Mouse (Mus musculus): ENCODE results near the gene Macf1.

Gene Macf1

GRCm38 (mm10) chr4:123438414-123438813 is 245.7 kb downstream of the Macf1 start:
- DNase-seq (ENCODE audit: low spot score), result no peak

- DNase-seq (ENCODE audit: low spot score), result no peak
These were observed 251.0 kb downstream of the Macf1 start for GRCm38 (mm10) chr4:123433171-123433570.

- DNase-seq (ENCODE audit: low spot score), result no peak
These were observed 252.2 kb downstream of the Macf1 start for GRCm38 (mm10) chr4:123431936-123432335.

- DNase-seq (ENCODE audit: low spot score), result peak; percentile 55
These were observed 256.1 kb downstream of the Macf1 start for GRCm38 (mm10) chr4:123427900-123428684.

GRCm38 (mm10) chr4:123427271-123427899 is 256.8 kb downstream of the Macf1 start:
- DNase-seq (ENCODE audit: low spot score), result no peak

- no peak for DNase-seq (ENCODE audit: low spot score)
These were observed 257.6 kb downstream of the Macf1 start for GRCm38 (mm10) chr4:123426429-123427080.

GRCm38 (mm10) chr4:123425672-123426272 is 258.4 kb downstream of the Macf1 start:
- peak; percentile 71 for DNase-seq (ENCODE audit: low spot score)

- DNase-seq (ENCODE audit: low spot score), result peak; percentile 87
These were observed 260.1 kb downstream of the Macf1 start for GRCm38 (mm10) chr4:123424050-123424449.

- DNase-seq (ENCODE audit: low spot score), result no peak
These were observed 261.3 kb downstream of the Macf1 start for GRCm38 (mm10) chr4:123422828-123423227.

- no peak for DNase-seq (ENCODE audit: low spot score)
These were observed 266.1 kb downstream of the Macf1 start for GRCm38 (mm10) chr4:123418032-123418431.

- no peak for DNase-seq (ENCODE audit: low spot score)
These were observed 266.7 kb downstream of the Macf1 start for GRCm38 (mm10) chr4:123417478-123417877.

- no peak for DNase-seq (ENCODE audit: low spot score)
These were observed 267.3 kb downstream of the Macf1 start for GRCm38 (mm10) chr4:123416829-123417228.

- DNase-seq (ENCODE audit: low spot score), result no peak
These were observed 268.6 kb downstream of the Macf1 start for GRCm38 (mm10) chr4:123415566-123415965.

- no peak for DNase-seq (ENCODE audit: low spot score)
These were observed 270.3 kb downstream of the Macf1 start for GRCm38 (mm10) chr4:123413876-123414275.

GRCm38 (mm10) chr4:123412981-123413380 is 271.2 kb downstream of the Macf1 start:
- no peak for DNase-seq (ENCODE audit: low spot score)

- DNase-seq (ENCODE audit: low spot score), result no peak
These were observed 271.7 kb downstream of the Macf1 start for GRCm38 (mm10) chr4:123412528-123412878.

GRCm38 (mm10) chr4:123411732-123412527 is 272.2 kb downstream of the Macf1 start:
- DNase-seq (ENCODE audit: low spot score), result peak; percentile 82

- peak; percentile 57 for DNase-seq (ENCODE audit: low spot score)
These were observed 273.0 kb downstream of the Macf1 start for GRCm38 (mm10) chr4:123411006-123411731.

- DNase-seq (ENCODE audit: low spot score), result no peak
These were observed 274.4 kb downstream of the Macf1 start for GRCm38 (mm10) chr4:123409752-123410151.

- DNase-seq (ENCODE audit: low spot score), result no peak
These were observed 275.0 kb downstream of the Macf1 start for GRCm38 (mm10) chr4:123409034-123409692.

GRCm38 (mm10) chr4:123407792-123408191 is 276.4 kb downstream of the Macf1 start:
- DNase-seq (ENCODE audit: low spot score), result no peak

Measured in adipocyte (in vitro differentiated cells).